Mouse (Mus musculus) hindbrain, embryonic 14.5 days (tissue): ENCODE data around the gene Ubxn10. TPM values are rescaled to one million over a fixed set of nuclear protein-coding genes. Genes with fewer than 3 reads are reported as not detected.

Experiments used
- ATAC-seq: fragments of 200-750 bp; cut with Nextera tagmentation; 2 replicates; pipeline ENCODE4 v1.8.0; 2017; ENCODE audit warnings: moderate number of reproducible peaks, mild to moderate bottlenecking, moderate TSS enrichment, moderate library complexity; ENCODE audit not compliant: low FRiP score
- DNase-seq: peaks from one replicate; pipeline ENCODE4 v3.0.0-alpha.2; 2015; ENCODE audit warnings: low spot score
- H3K27ac ChIP-seq: fragments of 300-500 bp; sonication (generic); 2 replicates; pipeline ENCODE4 v1.5.1; 2014; ENCODE audit warnings: mild to moderate bottlenecking, moderate library complexity
- H3K27me3 ChIP-seq: fragments of 300-500 bp; sonication (generic); 2 replicates; pipeline ENCODE4 v1.6.1; 2014; ENCODE audit warnings: mild to moderate bottlenecking, low read length, mixed read lengths; ENCODE audit not compliant: control insufficient read depth, insufficient read depth
- H3K36me3 ChIP-seq: fragments of 300-500 bp; sonication (generic); replicated peaks from 2 replicates; pipeline ENCODE4 v1.6.1; 2014; ENCODE audit not compliant: control insufficient read depth, insufficient read depth
- H3K4me1 ChIP-seq: fragments of 300-500 bp; sonication (generic); replicated peaks from 2 replicates; pipeline ENCODE4 v1.6.1; 2014; ENCODE audit warnings: antibody characterized with exemption, low read length, mixed read lengths; ENCODE audit not compliant: control insufficient read depth, insufficient read depth
- H3K4me2 ChIP-seq: fragments of 300-500 bp; sonication (generic); replicated peaks from 2 replicates; pipeline ENCODE4 v1.6.1; 2014; ENCODE audit warnings: mild to moderate bottlenecking, moderate library complexity
- H3K4me3 ChIP-seq: fragments of 300-500 bp; sonication (generic); replicated peaks from 2 replicates; pipeline ENCODE4 v1.5.1; 2014; ENCODE audit warnings: mild to moderate bottlenecking, low read length
- H3K9ac ChIP-seq: fragments of 300-500 bp; sonication (generic); 2 replicates; pipeline ENCODE4 v1.6.1; 2014
- H3K9me3 ChIP-seq: fragments of 300-500 bp; sonication (generic); 2 replicates; pipeline ENCODE4 v1.6.1; 2016; ENCODE audit warnings: low read length; ENCODE audit not compliant: control insufficient read depth
- WGBS: fragments of 180-500 bp; shearing (Covaris S2); extraction: QIAGEN DNeasy Blood & Tissue Kit; methylation state at CpG from one replicate; pipeline ENCODE4 v1.1.7; 2014; 5-methylcytosine and 5-hydroxymethylcytosine counted together
- polyA plus RNA-seq: library from polyadenylated mRNA; unstranded; fragments of >200 nt; fragmentation: Nextera tagmentation; extraction: Ambion mirVana; gene quantifications from 2 replicates; pipeline ENCODE4 v1.2.1, GENCODE M21; 2014

The Ubxn10 gene
- 4.6 and 5.5 TPM in 2 replicates for polyA plus RNA-seq

DNA sequence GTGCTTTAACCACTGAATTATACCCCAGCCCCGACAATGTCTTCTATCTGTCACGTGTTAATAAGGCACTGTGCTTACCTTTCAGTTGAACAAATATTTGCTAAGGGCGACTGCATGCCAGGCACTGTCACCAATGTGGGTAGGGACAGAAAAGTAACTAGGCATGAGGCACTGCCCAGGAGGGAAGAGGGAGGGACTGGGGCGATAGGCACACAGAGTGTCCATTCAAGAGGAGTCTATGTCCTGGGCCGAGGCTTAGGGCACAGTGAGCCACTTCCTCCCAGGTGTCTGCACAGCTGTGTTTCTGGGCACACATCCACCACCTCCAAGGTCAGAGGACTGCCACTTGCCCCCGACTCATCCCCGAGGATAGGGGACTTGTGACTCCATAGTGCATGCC is at the start of gene Ubxn10:
Gene Ubxn10, minus strand, starts transcription at position 137 of the 400 bp plus-strand sequence.
- Histone ChIP-seq H3K36me3 (no peaks in the 10 kb centered on the region), H3K4me1 (peaks cover 11% of the 10 kb centered on the region), H3K4me3 (no peak within 1 kb of the TSS), H3K9me3 (no peaks in the 10 kb centered on the region), H3K27me3 (no peaks in the 10 kb centered on the region), H3K9ac (no peak within 1 kb of the TSS), H3K4me2 (no peak within 1 kb of the TSS), H3K27ac (no peak within 1 kb of the TSS)
- WGBS: 77% methylated on average over 7 of the region's 7 CpGs
- DNase-seq (no peak), ATAC-seq (no peak)

GRCm38 (mm10) chr4:138786141-138786540 is 49.2 kb upstream of the Ubxn10 start:
- ATAC-seq (no peak), DNase-seq (no peak)
- H3K9ac ChIP-seq: no peak overlapping the region
- no peaks in the 10 kb centered on the region for H3K36me3 ChIP-seq
- H3K4me3 ChIP-seq: no peak overlapping the region
- H3K9me3 ChIP-seq: no peaks in the 10 kb centered on the region
- WGBS: 73% methylated on average over 4 of the region's 4 CpGs
- no peaks in the 10 kb centered on the region for H3K27me3 ChIP-seq
- no peaks in the 10 kb centered on the region for H3K4me1 ChIP-seq
- H3K4me2 ChIP-seq: no peak overlapping the region
- no peak overlapping the region for H3K27ac ChIP-seq

- Histone ChIP-seq H3K27ac (no peak overlapping the region), H3K4me3 (no peak overlapping the region), H3K9ac (no peak overlapping the region), H3K9me3 (no peaks in the 10 kb centered on the region), H3K4me1 (no peaks in the 10 kb centered on the region), H3K36me3 (no peaks in the 10 kb centered on the region), H3K27me3 (no peaks in the 10 kb centered on the region), H3K4me2 (no peak overlapping the region)
- ATAC-seq: no peak
- 62% methylated on average over 4 of the region's 4 CpGs for WGBS
- DNase-seq: no peak
Observed at GRCm38 (mm10) chr4:138785721-138786120, 48.8 kb upstream of the Ubxn10 start.

DNA sequence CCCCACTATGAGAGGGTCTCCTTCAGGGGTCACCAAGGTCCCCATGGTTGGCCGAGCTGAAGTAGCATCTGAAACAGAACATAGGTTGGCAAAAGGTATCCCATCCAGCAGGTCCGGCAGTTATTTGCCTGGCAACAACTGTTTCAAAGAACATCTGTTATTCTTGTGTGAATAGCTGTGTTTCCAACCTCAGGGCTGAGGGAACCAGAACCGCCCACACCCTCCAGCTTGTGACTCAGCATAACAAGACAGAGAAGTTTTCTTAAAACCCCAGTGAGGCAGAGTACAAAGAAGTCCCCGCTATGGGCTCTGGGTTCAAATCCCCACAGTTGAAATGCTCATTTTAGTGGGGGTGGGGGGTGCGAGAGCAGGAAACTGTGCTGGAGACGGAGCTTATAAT is 45.1 kb upstream of the Ubxn10 start:
- no peak overlapping the region for H3K27ac ChIP-seq
- H3K4me3 ChIP-seq: no peak overlapping the region
- DNase-seq (no peak), ATAC-seq (no peak)
- no peaks in the 10 kb centered on the region for H3K9me3 ChIP-seq
- H3K9ac ChIP-seq: no peak overlapping the region
- H3K36me3 ChIP-seq: no peaks in the 10 kb centered on the region
- H3K4me2 ChIP-seq: no peak overlapping the region
- H3K4me1 ChIP-seq: peaks cover 10% of the 10 kb centered on the region
- 85% methylated on average over 6 of the region's 6 CpGs for WGBS
- no peaks in the 10 kb centered on the region for H3K27me3 ChIP-seq

- WGBS: 92% methylated on average over 5 of the region's 5 CpGs
- Histone ChIP-seq H3K36me3 (no peaks in the 10 kb centered on the region), H3K9me3 (no peaks in the 10 kb centered on the region), H3K27me3 (no peaks in the 10 kb centered on the region), H3K4me2 (no peak overlapping the region), H3K9ac (no peak overlapping the region), H3K4me3 (no peak overlapping the region), H3K4me1 (peaks cover 10% of the 10 kb centered on the region), H3K27ac (no peak overlapping the region)
- ATAC-seq (no peak), DNase-seq (no peak)
Observed at GRCm38 (mm10) chr4:138780300-138780699, 43.3 kb upstream of the Ubxn10 start.

- Histone ChIP-seq H3K36me3 (no peaks in the 10 kb centered on the region), H3K9ac (0 out of 2 replicates have a peak overlapping the region, but pooled peaks have one; percentile 24), H3K27ac (peak overlapping the region; percentile 83), H3K27me3 (no peaks in the 10 kb centered on the region), H3K4me3 (no peak overlapping the region), H3K9me3 (no peaks in the 10 kb centered on the region), H3K4me1 (peaks cover 10% of the 10 kb centered on the region), H3K4me2 (no peak overlapping the region)
- ATAC-seq (no peak), DNase-seq (peak; percentile 62)
- 35% methylated on average over 20 of the region's 20 CpGs for WGBS
Observed at GRCm38 (mm10) chr4:138777417-138778407, 40.7 kb upstream of the Ubxn10 start.

DNA sequence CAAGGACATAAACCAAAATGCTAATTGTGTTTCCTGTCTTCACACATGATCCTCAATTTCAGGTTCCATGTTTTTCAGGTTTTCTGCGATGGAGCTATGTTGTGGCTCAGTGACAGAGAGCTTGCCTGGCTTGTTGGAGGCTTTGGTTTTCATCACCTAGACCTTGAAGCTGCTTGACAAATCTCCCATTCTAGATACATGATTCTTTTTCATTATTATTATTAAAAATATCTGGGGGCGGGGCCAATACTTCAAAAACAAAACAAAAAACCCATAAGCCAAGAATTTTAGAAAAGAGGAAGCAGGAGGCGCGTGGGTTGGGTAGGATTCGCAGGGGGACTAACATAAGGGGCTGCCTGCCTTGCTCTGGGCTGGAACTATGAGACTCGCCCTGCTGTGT is 38.5 kb upstream of the Ubxn10 start, which contains the start of gene Pla2g2d:
Gene Pla2g2d, plus strand, starts transcription at position 301 of the 400 bp plus-strand sequence.
- ATAC-seq (no peak), DNase-seq (no peak)
- Histone ChIP-seq H3K27ac (no peak within 1 kb of the TSS), H3K36me3 (no peaks in the 10 kb centered on the region), H3K9ac (no peak within 1 kb of the TSS), H3K4me1 (peaks cover 10% of the 10 kb centered on the region), H3K27me3 (no peaks in the 10 kb centered on the region), H3K9me3 (no peaks in the 10 kb centered on the region), H3K4me3 (no peak within 1 kb of the TSS), H3K4me2 (no peak within 1 kb of the TSS)
- 87% methylated on average over 6 of the region's 6 CpGs for WGBS

DNA sequence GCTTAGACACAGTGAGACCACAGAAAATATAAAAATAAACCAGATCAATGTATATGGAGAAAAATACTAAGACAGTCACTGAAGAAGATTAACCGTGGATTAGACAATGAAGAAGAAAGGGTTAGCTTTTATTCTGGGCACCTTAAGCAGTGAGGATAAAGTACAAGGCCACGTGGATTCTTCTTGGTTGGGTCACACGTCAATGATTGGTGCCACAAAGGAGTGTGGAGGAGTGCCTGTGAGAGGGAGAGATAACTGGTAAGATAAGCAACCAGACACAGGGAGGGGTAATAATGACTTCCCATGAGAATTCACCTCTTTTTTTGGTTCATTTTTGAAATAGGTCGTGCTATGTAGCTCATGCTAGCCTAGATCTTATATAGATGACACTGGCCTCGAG is 35.4 kb upstream of the Ubxn10 start:
- Histone ChIP-seq H3K4me2 (no peak overlapping the region), H3K9me3 (no peaks in the 10 kb centered on the region), H3K27me3 (no peaks in the 10 kb centered on the region), H3K36me3 (no peaks in the 10 kb centered on the region), H3K27ac (no peak overlapping the region), H3K9ac (no peak overlapping the region), H3K4me3 (no peak overlapping the region), H3K4me1 (0 out of 2 replicates have a peak, but pooled peaks cover under 1% of the 10 kb centered on the region)
- ATAC-seq (no peak), DNase-seq (no peak)
- WGBS: 86% methylated on average over 5 of the region's 5 CpGs

DNA sequence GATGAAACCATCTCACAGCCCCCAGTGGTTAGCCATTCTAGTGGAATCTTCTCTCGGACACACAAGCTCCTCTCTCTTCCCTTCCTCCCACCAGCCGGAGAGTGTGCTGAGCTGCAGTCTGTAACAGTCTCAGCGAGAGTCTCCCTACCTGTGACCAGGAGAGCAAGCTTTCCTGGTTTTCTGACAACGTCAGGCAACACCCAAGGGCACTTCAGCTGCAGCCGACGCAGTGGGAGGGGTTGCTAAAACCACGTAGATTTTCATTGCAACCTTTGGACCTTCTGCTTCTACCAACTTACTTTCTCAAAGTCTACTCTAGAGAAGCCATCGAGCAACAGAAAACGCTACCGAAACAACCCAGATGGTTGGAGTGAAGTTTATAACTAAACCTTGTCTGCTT is 35.0 kb upstream of the Ubxn10 start:
- Histone ChIP-seq H3K27ac (no peak overlapping the region), H3K27me3 (no peaks in the 10 kb centered on the region), H3K4me2 (no peak overlapping the region), H3K4me3 (no peak overlapping the region), H3K36me3 (no peaks in the 10 kb centered on the region), H3K9ac (no peak overlapping the region), H3K9me3 (no peaks in the 10 kb centered on the region), H3K4me1 (no peaks in the 10 kb centered on the region)
- ATAC-seq (no peak), DNase-seq (no peak)
- 89% methylated on average over 10 of the region's 10 CpGs for WGBS
